Mouse (Mus musculus): ENCODE data around the gene Fam69a. TPM values are rescaled to one million over a fixed set of nuclear protein-coding genes. Genes with fewer than 3 reads are reported as not detected.

Gene Fam69a
- 37.1 TPM for polyA plus RNA-seq (2015; fragmentation: Illumina TruSeq; extraction: RNeasy Lipid Tissue Mini Kit (QIAGEN cat#74804); ENCODE audit: low read depth, low replicate concordance)

GRCm38 (mm10) chr5:107986967-107987834, at the start of gene Fam69a:
Gene Fam69a, minus strand, starts transcription at chr5:107987085.

GRCm38 (mm10) chr5:107900206-107901013, 86.5 kb downstream of the Fam69a start, which contains the start of gene Rpl5:
Gene Rpl5, plus strand, starts transcription at chr5:107900502.

GRCm38 (mm10) chr5:107874561-107875260, 112.2 kb downstream of the Fam69a start, which contains the start of gene Evi5:
Gene Evi5, minus strand, starts transcription at chr5:107875107.

Other genes starting within 250 kb of the Fam69a start
- gene Ube2d2b, start 157.0 kb downstream of the Fam69a start, polyA plus RNA-seq (2015; fragmentation: Illumina TruSeq; extraction: RNeasy Lipid Tissue Mini Kit (QIAGEN cat#74804); ENCODE audit: low read depth, low replicate concordance): not detected
- 53.5 TPM for gene Evi5, start 112.0 kb downstream of the Fam69a start, polyA plus RNA-seq (2015; fragmentation: Illumina TruSeq; extraction: RNeasy Lipid Tissue Mini Kit (QIAGEN cat#74804); ENCODE audit: low read depth, low replicate concordance)
- 350 TPM for gene Rpl5, start 86.6 kb downstream of the Fam69a start, polyA plus RNA-seq (2015; fragmentation: Illumina TruSeq; extraction: RNeasy Lipid Tissue Mini Kit (QIAGEN cat#74804); ENCODE audit: low read depth, low replicate concordance)
- 42.8 TPM for gene Mtf2, start 78.6 kb upstream of the Fam69a start, polyA plus RNA-seq (2015; fragmentation: Illumina TruSeq; extraction: RNeasy Lipid Tissue Mini Kit (QIAGEN cat#74804); ENCODE audit: low read depth, low replicate concordance)
- 38.0 TPM for gene Tmed5, start 145.5 kb upstream of the Fam69a start, polyA plus RNA-seq (2015; fragmentation: Illumina TruSeq; extraction: RNeasy Lipid Tissue Mini Kit (QIAGEN cat#74804); ENCODE audit: low read depth, low replicate concordance)
- 1.0 TPM for gene Ccdc18, start 145.8 kb upstream of the Fam69a start, polyA plus RNA-seq (2015; fragmentation: Illumina TruSeq; extraction: RNeasy Lipid Tissue Mini Kit (QIAGEN cat#74804); ENCODE audit: low read depth, low replicate concordance)

Data from brain, adult 10 weeks (tissue).